Mouse (Mus musculus) MEL (cell line): ENCODE results near the gene Lhfp. TPM values are rescaled to one million over a fixed set of nuclear protein-coding genes. Genes with fewer than 3 reads are reported as not detected.
"Not testable (repeated sequence)": the region's sequence is repeated elsewhere in the genome, so short reads cannot be mapped to it uniquely, and the experiment has no call there.

Experiments
- DNase-seq: peaks from one replicate; pipeline ENCODE4 v3.0.0; 2011; ENCODE audit warnings: low read depth, low spot score
- H3K27ac ChIP-seq: 2 replicates; pipeline ENCODE4 v1.5.1; 2012; ENCODE audit warnings: low read depth, mild to moderate bottlenecking, control low read depth, low read length, moderate library complexity; ENCODE audit not compliant: control insufficient read depth
- H3K27me3 ChIP-seq, 2 experiments: fragments of 150-350 bp in 1 of 2; sonication (generic) in 1 of 2; 2 replicates each; pipeline ENCODE4 v1.6.1; 2012; ENCODE audit warnings: low read length in 2 of 2, mild to moderate bottlenecking in 2 of 2, improper control_type of control experiment in 1 of 2, moderate library complexity in 1 of 2; ENCODE audit not compliant: insufficient read depth in 2 of 2, control insufficient read depth in 1 of 2
- H3K36me3 ChIP-seq, 2 experiments: 2 replicates each; pipeline ENCODE4 v1.6.1; 2012 to 2014; ENCODE audit warnings: low read length in 2 of 2, improper control_type of control experiment in 1 of 2, inconsistent platforms in 1 of 2, mild to moderate bottlenecking in 1 of 2; ENCODE audit not compliant: insufficient read depth in 2 of 2, control insufficient read depth in 1 of 2
- H3K4me1 ChIP-seq, 2 experiments: fragments of 150-350 bp in 1 of 2; sonication (generic) in 1 of 2; 2 replicates each; pipeline ENCODE4 v1.6.1; 2012; ENCODE audit warnings: low read length in 2 of 2, improper control_type of control experiment in 1 of 2, mild to moderate bottlenecking in 1 of 2; ENCODE audit not compliant: insufficient read depth in 2 of 2, control insufficient read depth in 1 of 2
- H3K4me3 ChIP-seq, 2 experiments: fragments of 150-350 bp in 1 of 2; sonication (generic) in 1 of 2; 2 replicates each; pipeline ENCODE4 v1.5.1; 2012; ENCODE audit warnings: low read depth in 2 of 2, low read length in 2 of 2, mild to moderate bottlenecking in 2 of 2, moderate library complexity in 2 of 2, control low read depth in 1 of 2, improper control_type of control experiment in 1 of 2; ENCODE audit not compliant: control insufficient read depth in 1 of 2, insufficient read depth in 1 of 2
- H3K79me2 ChIP-seq: 2 replicates; pipeline ENCODE4 v1.6.1; 2012; ENCODE audit warnings: mild to moderate bottlenecking, low read length, moderate library complexity; ENCODE audit not compliant: control insufficient read depth, poor library complexity, insufficient read depth
- H3K9ac ChIP-seq: 2 replicates; pipeline ENCODE4 v1.6.1; 2012; ENCODE audit warnings: low read depth, mild to moderate bottlenecking, control low read depth, low read length, moderate library complexity; ENCODE audit not compliant: control insufficient read depth, poor library complexity, severe bottlenecking
- H3K9me3 ChIP-seq: fragments of 150-350 bp; sonication (generic); replicated peaks from 2 replicates; pipeline ENCODE4 v1.6.1; 2012; ENCODE audit warnings: mild to moderate bottlenecking, low read length, improper control_type of control experiment, moderate library complexity; ENCODE audit not compliant: insufficient read depth
- BHLHE40 ChIP-seq: IDR thresholded peaks from 2 replicates; pipeline ENCODE4 v1.6.1; 2012; ENCODE audit warnings: low read depth, mild to moderate bottlenecking, inconsistent platforms, low read length, improper control_type of control experiment, borderline replicate concordance
- KAT2A ChIP-seq: conservative IDR thresholded peaks from 2 replicates; pipeline ENCODE4 v1.6.1; 2012; ENCODE audit warnings: low read depth, low read length, improper control_type of control experiment, inconsistent platforms
- MAX ChIP-seq: IDR thresholded peaks from 2 replicates; pipeline ENCODE4 v1.6.1; 2011; ENCODE audit warnings: low read length, improper control_type of control experiment
- MEF2A ChIP-seq: IDR thresholded peaks from 2 replicates; pipeline ENCODE4 v1.6.1; 2014; ENCODE audit warnings: low read depth, mild to moderate bottlenecking, inconsistent platforms, low read length, improper control_type of control experiment; ENCODE audit not compliant: poor library complexity, insufficient replicate concordance, severe bottlenecking; ENCODE audit errors: extremely low read depth
- MXI1 ChIP-seq: IDR thresholded peaks from 2 replicates; pipeline ENCODE4 v1.6.1; 2011; ENCODE audit warnings: mild to moderate bottlenecking, low read depth, low read length, improper control_type of control experiment
- NELFE ChIP-seq: IDR thresholded peaks from 2 replicates; pipeline ENCODE4 v1.6.1; 2011; ENCODE audit warnings: low read depth, low read length, improper control_type of control experiment
- POLR2A ChIP-seq, 2 experiments: IDR thresholded peaks; 2 replicates each; pipeline ENCODE4 v1.6.1; 2011 to 2012; ENCODE audit warnings: low read length in 2 of 2, mild to moderate bottlenecking in 2 of 2, control low read depth in 1 of 2, improper control_type of control experiment in 1 of 2, low read depth in 1 of 2, moderate library complexity in 1 of 2; ENCODE audit not compliant: control insufficient read depth in 1 of 2, insufficient read depth in 1 of 2, poor library complexity in 1 of 2
- SIN3A ChIP-seq: IDR thresholded peaks from 2 replicates; pipeline ENCODE4 v1.6.1; 2012; ENCODE audit warnings: low read length, improper control_type of control experiment, inconsistent platforms
- TAL1 ChIP-seq: IDR thresholded peaks from 2 replicates; pipeline ENCODE4 v1.6.1; 2012; ENCODE audit warnings: mild to moderate bottlenecking, inconsistent platforms, low read length, moderate library complexity, mixed read lengths
- TCF12 ChIP-seq: IDR thresholded peaks from 2 replicates; pipeline ENCODE4 v1.6.1; 2014; ENCODE audit warnings: low read depth, mild to moderate bottlenecking, inconsistent platforms, low read length, improper control_type of control experiment, moderate library complexity
- USF2 ChIP-seq, 2 experiments: IDR thresholded peaks; 2 replicates each; pipeline ENCODE4 v1.6.1; 2011 to 2012; ENCODE audit warnings: improper control_type of control experiment in 2 of 2, low read length in 2 of 2, borderline replicate concordance in 1 of 2, inconsistent platforms in 1 of 2, low read depth in 1 of 2, mild to moderate bottlenecking in 1 of 2; ENCODE audit not compliant: insufficient read depth in 1 of 2
- ZNF384 ChIP-seq: IDR thresholded peaks from 2 replicates; pipeline ENCODE4 v1.6.1; 2012; ENCODE audit warnings: low read depth, mild to moderate bottlenecking, inconsistent platforms, low read length, improper control_type of control experiment
- polyA plus RNA-seq, 2 experiments: library from polyadenylated mRNA; stranded (reverse) in 1 of 2; unstranded in 1 of 2; fragments of >175 nt in 1 of 2; fragments of >200 nt in 1 of 2; gene quantifications; 2 replicates each; pipeline versions ENCODE4 v1.2.1 to v1.2.4; 2012; ENCODE audit warnings: low replicate concordance in 2 of 2, low read depth in 1 of 2; ENCODE audit not compliant: insufficient read length in 2 of 2, insufficient read depth in 1 of 2, missing spikeins in 1 of 2
- total RNA-seq: library from RNA; depleted of rRNA; stranded (reverse); fragments of 300-350 nt; gene quantifications from 2 replicates; pipeline ENCODE4 v1.2.3, GENCODE M21; 2012

Lhfp gene
- total and polyA plus RNA-seq, 3 experiments: not detected

DNA sequence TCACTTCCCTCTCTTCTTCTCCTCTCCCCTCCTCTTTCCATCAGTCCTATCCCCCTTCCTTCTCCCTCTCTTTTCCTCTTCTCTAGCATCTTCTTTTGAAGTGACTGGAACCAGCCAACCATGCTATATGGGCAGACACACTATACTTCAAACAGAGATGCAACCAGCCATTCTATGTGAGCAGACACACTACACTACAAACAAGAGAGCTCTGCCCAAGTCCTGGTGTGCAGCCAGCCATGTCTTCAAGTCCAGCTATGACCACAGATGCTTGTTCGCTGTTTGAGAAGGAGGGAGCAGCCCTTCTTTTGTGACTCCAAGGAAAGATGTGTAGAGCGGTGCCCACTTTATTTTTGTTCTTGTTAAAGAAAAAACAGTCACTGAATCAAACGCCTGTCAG, 231.9 kb downstream of the Lhfp start:
- no peak for DNase-seq
- no peaks in the 10 kb centered on the region for H3K9me3 ChIP-seq
- no peaks in the 10 kb centered on the region for H3K79me2 ChIP-seq
- H3K27me3 ChIP-seq: no peaks in the 10 kb centered on the region
- TF ChIP-seq KAT2A (no peak), MEF2A (no peak), BHLHE40 (no peak)
- TF ChIP-seq, all 39 proteins: peak for 0
- Histone ChIP-seq H3K4me1 (no peaks in the 10 kb centered on the region), H3K9ac (no peak overlapping the region), H3K4me3 (no peak overlapping the region), H3K27ac (no peak overlapping the region), H3K36me3 (no peaks in the 10 kb centered on the region)

DNA sequence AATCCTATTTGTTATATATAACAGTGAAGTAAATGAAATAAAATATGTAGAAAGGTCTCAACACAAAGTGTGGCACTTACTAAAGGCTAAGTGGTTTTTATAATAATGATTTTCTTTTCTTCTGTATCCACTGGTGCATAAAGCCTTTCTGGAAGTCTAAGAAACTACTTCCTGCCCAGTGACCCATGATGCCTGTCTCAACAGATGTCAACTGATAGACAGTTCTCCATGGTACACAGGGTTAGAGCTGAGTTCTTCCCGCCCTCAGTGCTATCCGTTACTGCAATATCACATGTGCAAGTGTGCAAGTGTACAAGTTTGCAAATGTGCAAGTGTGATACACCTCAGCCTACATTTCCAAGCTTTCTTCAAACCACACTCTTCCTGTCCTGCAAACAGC, 236.7 kb downstream of the Lhfp start:
- Histone ChIP-seq H3K9me3 (no peaks in the 10 kb centered on the region), H3K79me2 (no peaks in the 10 kb centered on the region), H3K27me3 (no peaks in the 10 kb centered on the region), H3K9ac (no peak overlapping the region), H3K36me3 (no peaks in the 10 kb centered on the region), H3K4me1 (no peaks in the 10 kb centered on the region), H3K27ac (no peak overlapping the region), H3K4me3 (no peak overlapping the region)
- TF ChIP-seq MEF2A: no peak
- TF ChIP-seq ZNF384: no peak
- TF ChIP-seq SIN3A: no peak
- TF ChIP-seq TAL1: no peak
- TF ChIP-seq MXI1: no peak
- TF ChIP-seq NELFE: no peak
- TF ChIP-seq TCF12: no peak
- no peak for TF ChIP-seq USF2 (IDR thresholded peaks at IDR 0.05; ENCODE audit: borderline replicate concordance in 1 of 2, insufficient read depth in 1 of 2, low read depth in 1 of 2, low read length in 2 of 2)
- no peak for TF ChIP-seq MAX
- no peak for TF ChIP-seq POLR2A (IDR thresholded peaks at IDR 0.05; ENCODE audit: control insufficient read depth in 1 of 2, insufficient read depth in 1 of 2, low read depth in 1 of 2, low read length in 2 of 2, poor library complexity in 1 of 2)
- TF ChIP-seq KAT2A: no peak
- no peak for DNase-seq

DNA sequence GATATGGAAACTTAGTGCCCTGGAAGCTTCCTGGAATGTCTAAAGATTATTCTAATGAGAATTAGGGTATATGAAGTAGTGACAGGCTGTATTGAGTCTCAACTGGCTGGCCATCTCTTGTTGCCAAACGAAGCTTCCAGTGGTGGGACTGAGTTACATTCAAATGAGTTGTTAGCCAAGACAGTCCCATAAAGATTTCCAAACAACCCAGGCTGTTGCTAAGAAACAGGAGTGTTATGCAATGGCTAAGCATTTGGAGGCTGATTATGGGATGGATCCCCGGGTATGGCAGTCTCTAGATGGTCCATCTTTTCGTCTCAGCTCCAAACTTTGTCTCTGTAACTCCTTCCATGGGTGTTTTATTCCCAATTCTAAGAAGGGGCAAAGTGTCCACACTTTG, 240.7 kb downstream of the Lhfp start:
- not testable (repeated sequence) for H3K9ac ChIP-seq, H3K36me3 ChIP-seq, H3K27me3 ChIP-seq, H3K79me2 ChIP-seq, DNase-seq, H3K4me1 ChIP-seq, H3K27ac ChIP-seq, H3K4me3 ChIP-seq, H3K9me3 ChIP-seq
